Mouse (Mus musculus) spleen, postnatal 4 days (tissue): ENCODE measurements at regions not wholly inside any gene's neighbourhood (a gene's known extent, or its start where the extent isn't known, plus 50 kb on each side); places are given as distances from the start of the nearest gene placed in this dataset.

Experiments
- DNase-seq, 2 experiments: peaks; one replicate each; pipeline ENCODE4 v3.0.0; 2022; ENCODE audit warnings: low spot score in 2 of 2

GRCm38 (mm10) chr16:18683556-18683955, 53.8 kb upstream of the Sept5 start:
- no peak for DNase-seq

- DNase-seq, result no peak
Measured at GRCm38 (mm10) chr16:18686044-18686761, 56.4 kb upstream of the Sept5 start.

GRCm38 (mm10) chr16:18686916-18687315, 57.2 kb upstream of the Sept5 start:
- peak; percentile 61 to 79 for DNase-seq

GRCm38 (mm10) chr16:18687367-18687766, 57.6 kb upstream of the Sept5 start:
- peak; percentile 52 to 78 for DNase-seq

GRCm38 (mm10) chr16:18695596-18695995, 65.8 kb upstream of the Sept5 start:
- DNase-seq, result no peak

GRCm38 (mm10) chr16:18696074-18696819, 66.5 kb upstream of the Sept5 start:
- DNase-seq, result peak; percentile 73 to 90

- DNase-seq, result no peak
Measured at GRCm38 (mm10) chr16:18696820-18697168, 67.0 kb upstream of the Sept5 start.

GRCm38 (mm10) chr16:18704126-18704525, 72.5 kb upstream of the Cldn5 start:
- DNase-seq, result no peak

GRCm38 (mm10) chr16:18705028-18705648, 71.5 kb upstream of the Cldn5 start:
- no peak for DNase-seq

GRCm38 (mm10) chr16:18711637-18712125, 65.0 kb upstream of the Cldn5 start:
- no peak for DNase-seq

- no peak for DNase-seq
Measured at GRCm38 (mm10) chr16:18713017-18713416, 63.6 kb upstream of the Cldn5 start.

GRCm38 (mm10) chr16:18715381-18715780, 61.3 kb upstream of the Cldn5 start:
- DNase-seq, result no peak

GRCm38 (mm10) chr16:18718040-18718439, 58.6 kb upstream of the Cldn5 start:
- DNase-seq, result no peak

GRCm38 (mm10) chr16:18720433-18721233, 56.0 kb upstream of the Cldn5 start:
- no peak for DNase-seq

- no peak for DNase-seq
Measured at GRCm38 (mm10) chr16:18723186-18723843, 53.3 kb upstream of the Cldn5 start.

- no peak for DNase-seq
Measured at GRCm38 (mm10) chr16:18723874-18724273, 52.8 kb upstream of the Cldn5 start.

GRCm38 (mm10) chr16:18724706-18725105, 51.9 kb upstream of the Cldn5 start:
- DNase-seq, result no peak
